34 mouse cellular contexts compared by ENCODE assay signal in genomic region chr14:77548963-77549362, GRCm38 (mm10).
"Had no signal": no experiment of that assay in that cellular context is flagged by ENCODE, and none has a peak within 500 bp of the region (broad histone marks: within the 10 kb centered on the region; RNA-seq: fewer than 3 reads in every experiment).

No protein-coding gene starts in this region.

- H3K9me3 ChIP-seq: heart, embryonic 10.5 days; heart, embryonic 13.5 days; heart, embryonic 15.5 days; hindbrain, embryonic 10.5 days; hindbrain, embryonic 12.5 days; hindbrain, embryonic 13.5 days; hindbrain, embryonic 15.5 days; intestine, embryonic 15.5 days; kidney, embryonic 15.5 days had no signal

- H3K4me1 ChIP-seq: heart, embryonic 15.5 days; hindbrain, embryonic 10.5 days; hindbrain, embryonic 15.5 days; intestine, embryonic 15.5 days; kidney, embryonic 15.5 days had no signal

- H3K36me3 ChIP-seq: heart, embryonic 10.5 days; heart, embryonic 13.5 days; heart, embryonic 15.5 days; hindbrain, embryonic 10.5 days; hindbrain, embryonic 12.5 days; hindbrain, embryonic 13.5 days; hindbrain, embryonic 15.5 days; intestine, embryonic 15.5 days; kidney, embryonic 15.5 days had no signal

- H3K4me3 ChIP-seq: heart, embryonic 10.5 days; heart, embryonic 13.5 days; heart, embryonic 15.5 days; hindbrain, embryonic 10.5 days; hindbrain, embryonic 12.5 days; hindbrain, embryonic 13.5 days; hindbrain, embryonic 15.5 days; intestine, embryonic 15.5 days; kidney, embryonic 15.5 days; layer of hippocampus, adult 2 months had no signal

- H3K27ac ChIP-seq: heart, embryonic 10.5 days; heart, embryonic 13.5 days; heart, embryonic 15.5 days; hindbrain, embryonic 10.5 days; hindbrain, embryonic 12.5 days; hindbrain, embryonic 13.5 days; hindbrain, embryonic 14.5 days; hindbrain, embryonic 15.5 days; hindbrain, postnatal 0 days; intestine, embryonic 15.5 days; kidney, embryonic 15.5 days; kidney, postnatal 0 days; layer of hippocampus, adult 2 months had no signal

- H3K4me2 ChIP-seq: heart, embryonic 11.5 days; heart, embryonic 13.5 days; heart, embryonic 15.5 days; hindbrain, embryonic 12.5 days; hindbrain, embryonic 13.5 days; hindbrain, embryonic 14.5 days; hindbrain, embryonic 15.5 days; intestine, embryonic 15.5 days; kidney, embryonic 15.5 days had no signal

- ATAC-seq: hindbrain, embryonic 16.5 days; hindbrain, postnatal 0 days; inflammation-experienced regulatory T-cells, adult 6 months; intestine, embryonic 15.5 days; intestine, embryonic 16.5 days; intestine, postnatal 0 days had no signal

- H3K27me3 ChIP-seq: heart, embryonic 13.5 days; heart, embryonic 15.5 days; hindbrain, embryonic 12.5 days; hindbrain, embryonic 13.5 days; hindbrain, embryonic 15.5 days; intestine, embryonic 15.5 days; kidney, embryonic 15.5 days had no signal

- H3K9ac ChIP-seq: heart, embryonic 13.5 days; heart, embryonic 15.5 days; hindbrain, embryonic 12.5 days; hindbrain, embryonic 13.5 days; hindbrain, embryonic 14.5 days; hindbrain, embryonic 15.5 days; intestine, embryonic 15.5 days; kidney, embryonic 15.5 days had no signal

- DNase-seq: heart, postnatal 10 days; heart, postnatal 14 days; heart, postnatal 36 days; heart, postnatal 4 days; kidney, adult 11 months; kidney, adult 18-20 months; kidney, adult 2 months; kidney, adult 8-10 months; kidney, adult 9 months; kidney, postnatal 10 days; kidney, postnatal 14 days; kidney, postnatal 25 days; kidney, postnatal 36 days; kidney, postnatal 4 days; layer of hippocampus, adult 9-11 months; layer of hippocampus, postnatal 36 days had no signal
